Mouse (Mus musculus) bone marrow, adult 2 months (tissue): ENCODE measurements around the gene Gata1. TPM values are rescaled to one million over a fixed set of nuclear protein-coding genes. Genes with fewer than 3 reads are reported as not detected.

ENCODE experiments used
- H3K27ac ChIP-seq: fragments of 200-500 bp; 2 replicates; pipeline ENCODE4 v1.5.1; 2012; ENCODE audit warnings: low read depth, mild to moderate bottlenecking, control low read depth, inconsistent platforms, low read length; ENCODE audit not compliant: control insufficient read depth, poor library complexity, insufficient read depth
- H3K4me1 ChIP-seq: fragments of 200-500 bp; 2 replicates; pipeline ENCODE4 v1.6.1; 2011; ENCODE audit warnings: low read length; ENCODE audit not compliant: control insufficient read depth, insufficient read depth
- H3K4me3 ChIP-seq: fragments of 200-500 bp; replicated peaks from 2 replicates; pipeline ENCODE3; 2011; ENCODE audit warnings: mild to moderate bottlenecking, low read depth, low read length, control low read depth; ENCODE audit not compliant: control insufficient read depth
- CTCF ChIP-seq: fragments of 200-500 bp; IDR thresholded peaks from 2 replicates; pipeline ENCODE4 v1.5.1; 2011; ENCODE audit warnings: low read length, control low read depth; ENCODE audit not compliant: control insufficient read depth, insufficient read depth
- POLR2A ChIP-seq: fragments of 200-500 bp; IDR thresholded peaks from 2 replicates; pipeline ENCODE4 v1.6.1; 2011; ENCODE audit warnings: low read depth, mild to moderate bottlenecking, control low read depth, low read length, borderline replicate concordance; ENCODE audit not compliant: control insufficient read depth
- WGBS: fragments of 180-500 bp; shearing (Covaris S2); methylation state at CpG from one replicate; pipeline ENCODE4 v1.1.7; 2018; 5-methylcytosine and 5-hydroxymethylcytosine counted together
- polyA plus RNA-seq: library from polyadenylated mRNA; stranded (reverse); fragments of >200 nt; gene quantifications from 2 replicates; pipeline ENCODE4 v1.2.4, GENCODE M21; 2011; ENCODE audit warnings: low replicate concordance; ENCODE audit not compliant: missing spikeins, insufficient read depth, insufficient read length

The Gata1 gene
- polyA plus RNA-seq, 1 experiment: 91.2 TPM

DNA sequence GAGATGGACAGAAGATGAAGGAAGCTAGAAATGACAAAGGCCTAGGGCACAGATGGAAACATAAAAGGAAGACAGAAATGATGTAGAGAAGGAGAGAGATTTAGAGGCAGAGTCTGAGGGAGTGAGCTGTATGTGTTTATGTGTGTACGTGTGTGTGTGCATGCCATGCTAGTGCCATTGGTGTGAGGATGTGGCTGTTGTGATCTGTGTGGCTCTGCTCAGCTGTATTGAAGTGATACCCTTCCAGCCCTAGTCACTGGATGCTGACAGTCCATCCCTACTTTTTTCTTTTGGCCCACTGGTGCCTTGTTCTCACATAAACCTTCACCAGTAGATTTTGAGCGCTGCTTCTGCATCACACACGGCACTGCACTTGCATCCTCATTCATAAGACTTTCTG is 9.0 kb downstream of the Gata1 start:
- H3K4me3 ChIP-seq: peak overlapping the region; percentile 45
- WGBS: 76% methylated on average over 3 of the region's 3 CpGs

DNA sequence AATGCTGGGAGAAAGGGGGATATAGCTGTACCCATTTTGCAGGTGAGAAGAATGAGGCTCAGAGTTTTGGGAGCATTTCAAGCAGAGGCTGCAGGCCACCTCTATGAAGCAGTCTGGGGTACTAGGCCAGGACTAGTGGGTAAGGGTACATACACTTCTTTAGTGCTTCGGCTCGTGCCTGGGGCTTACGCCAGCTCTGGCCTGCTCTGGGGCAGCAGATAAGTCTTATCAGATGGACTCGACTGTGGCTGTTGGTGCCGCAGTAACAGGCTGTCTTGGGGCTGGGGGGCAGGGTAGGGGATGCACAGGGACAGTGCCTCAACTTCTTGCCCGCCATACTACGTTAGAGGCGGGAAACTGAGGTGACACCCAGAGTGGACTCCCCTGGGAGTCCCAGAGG is 9.6 kb downstream of the Gata1 start:
- Histone ChIP-seq H3K4me1 (no peaks in the 10 kb centered on the region; the same call in 1 of the 2 replicates), H3K27ac (peak overlapping the region; percentile 63), H3K4me3 (peak overlapping the region; percentile 51)
- WGBS: 59% methylated on average over 8 of the region's 8 CpGs
- TF ChIP-seq POLR2A (peak; percentile 25; the same call in 1 of the 2 replicates), CTCF (no peak)

More for the DNA sequence above, 9.0 kb downstream of the Gata1 start:
- Histone ChIP-seq H3K4me1 (no peaks in the 10 kb centered on the region; the same call in 1 of the 2 replicates), H3K27ac (peak overlapping the region; percentile 47; the same call in 1 of the 2 replicates)
- TF ChIP-seq POLR2A (no peak), CTCF (no peak)

DNA sequence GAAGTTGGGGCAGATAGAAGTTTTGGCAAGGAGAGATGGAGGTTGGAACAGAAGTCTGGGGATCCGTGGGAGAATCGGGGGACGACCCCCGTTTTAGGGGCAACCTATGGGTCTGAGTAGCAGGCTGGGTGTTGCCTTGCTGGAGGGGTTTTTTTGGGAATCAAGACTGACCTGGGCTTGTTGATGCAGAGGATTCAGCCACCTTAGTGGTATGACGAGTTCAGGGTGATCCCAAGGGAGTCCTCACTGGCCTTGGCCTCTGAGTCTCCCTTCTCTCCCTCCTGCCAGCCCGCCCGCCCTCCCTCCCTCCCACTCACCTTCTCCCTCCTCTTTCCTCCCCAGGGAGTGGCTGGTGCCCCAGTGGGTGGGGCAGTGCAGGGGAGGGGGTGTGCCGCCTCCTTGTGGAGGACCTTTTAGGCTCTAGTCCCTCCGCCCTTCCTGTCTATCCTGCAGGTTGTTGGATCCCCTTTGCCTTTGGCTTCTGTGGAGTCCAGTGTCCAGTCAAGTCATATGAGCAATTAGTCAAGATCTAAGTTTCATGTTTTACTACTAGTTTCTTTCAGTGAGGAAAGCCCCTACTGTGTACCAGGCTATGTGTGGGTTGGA is 10.2 kb downstream of the Gata1 start:
- Histone ChIP-seq H3K4me3 (peak overlapping the region; percentile 70), H3K4me1 (no peaks in the 10 kb centered on the region; the same call in 1 of the 2 replicates), H3K27ac (peak overlapping the region; percentile 63)
- TF ChIP-seq CTCF (no peak), POLR2A (peak; percentile 26; the same call in 1 of the 2 replicates)
- WGBS: 56% methylated on average over 9 of the region's 9 CpGs

DNA sequence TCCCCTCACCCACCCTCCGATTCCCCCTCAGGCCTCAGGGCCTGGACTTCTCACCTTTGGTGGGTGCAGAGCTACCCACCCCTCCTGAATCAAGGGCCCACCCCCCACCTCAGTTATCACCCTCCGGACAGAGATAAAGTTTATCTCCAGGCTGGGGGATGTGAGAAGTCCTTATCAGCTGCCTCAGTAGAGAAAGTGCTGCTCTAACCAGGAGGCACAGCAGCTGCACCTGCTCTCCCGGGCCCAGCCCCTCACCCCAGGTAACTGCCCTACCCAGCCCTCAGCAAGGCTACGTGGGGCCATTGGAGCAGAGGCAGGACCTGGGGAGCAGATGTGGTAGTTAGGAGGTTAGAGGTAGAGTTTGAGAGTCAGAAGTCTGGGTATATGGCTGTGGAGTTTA is 11.7 kb downstream of the Gata1 start:
- peak; percentile 24; the same call in 1 of the 2 replicates for TF ChIP-seq POLR2A
- no peak for TF ChIP-seq CTCF

DNA sequence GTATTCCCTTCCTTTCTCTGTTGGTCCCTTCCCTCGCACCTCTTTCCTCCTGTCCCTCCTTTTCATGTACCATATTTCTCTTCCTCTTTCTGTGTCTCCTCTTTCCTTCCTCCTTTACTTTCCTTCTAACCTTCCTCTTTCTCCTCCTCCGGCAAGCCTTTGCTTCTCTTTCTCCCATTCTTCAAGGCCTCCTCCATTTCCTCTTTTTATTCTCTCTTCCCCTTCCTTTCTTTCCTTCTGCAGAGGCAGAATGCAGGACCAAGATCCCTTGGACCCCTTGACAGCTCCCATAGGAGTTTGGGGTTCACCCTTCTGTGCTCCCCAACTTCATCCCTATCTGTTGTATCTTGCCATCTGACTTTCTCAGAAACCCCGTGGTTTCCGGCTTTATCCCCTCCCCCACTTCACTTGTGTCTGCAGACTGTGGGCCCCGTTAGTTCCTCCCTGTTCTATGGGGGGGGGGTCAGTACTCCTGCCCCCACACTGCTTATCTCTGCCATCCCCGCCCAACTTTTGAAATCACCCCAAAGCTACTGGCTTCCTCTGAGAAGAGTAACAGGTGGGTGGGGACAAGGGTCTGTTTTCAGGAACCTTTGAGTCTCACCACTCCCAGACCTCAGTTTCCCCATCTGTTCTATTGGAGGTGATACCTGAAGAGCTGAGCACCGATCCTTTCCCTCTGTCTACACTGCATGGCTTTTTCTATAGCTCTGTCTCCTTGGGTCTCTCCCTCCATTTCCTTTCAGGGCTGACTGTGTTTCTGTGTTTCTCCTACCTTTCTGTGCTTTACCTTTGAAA is 13.8 kb downstream of the Gata1 start:
- TF ChIP-seq POLR2A (no peak), CTCF (no peak)
- no peaks in the 10 kb centered on the region; the same call in 1 of the 2 replicates for H3K4me1 ChIP-seq
- H3K27ac ChIP-seq: no peak overlapping the region
- WGBS: 16% methylated on average over 7 of the region's 7 CpGs
- H3K4me3 ChIP-seq: no peak overlapping the region

More for the DNA sequence above, 11.7 kb downstream of the Gata1 start:
- Histone ChIP-seq H3K4me3 (peak overlapping the region; percentile 90), H3K27ac (peak overlapping the region; percentile 78), H3K4me1 (no peaks in the 10 kb centered on the region; the same call in 1 of the 2 replicates)
- 54% methylated on average over 4 of the region's 4 CpGs for WGBS

DNA sequence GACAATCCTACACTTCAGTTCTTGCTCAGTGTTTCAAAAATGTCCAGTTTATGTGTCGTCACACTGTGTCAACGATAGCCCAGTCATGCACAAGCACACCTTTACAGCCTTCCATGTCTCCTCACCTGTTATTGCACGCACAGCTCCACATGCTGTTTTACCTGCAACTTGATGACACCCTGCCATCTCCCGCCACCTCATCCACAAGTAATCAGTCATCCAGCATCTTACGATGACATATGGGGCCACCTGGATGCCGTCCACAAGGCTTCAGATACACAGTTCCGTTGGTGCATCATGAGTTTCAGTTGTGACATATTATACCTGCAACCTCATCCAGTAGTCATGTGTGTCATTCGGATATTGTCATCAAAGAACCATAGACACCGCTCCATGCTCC is 19.0 kb downstream of the Gata1 start:
- Histone ChIP-seq H3K4me3 (no peak overlapping the region), H3K4me1 (no peaks in the 10 kb centered on the region), H3K27ac (no peak overlapping the region)
- WGBS: 91% methylated on average over 9 of the region's 9 CpGs
- TF ChIP-seq CTCF: no peak
- TF ChIP-seq POLR2A: no peak

DNA sequence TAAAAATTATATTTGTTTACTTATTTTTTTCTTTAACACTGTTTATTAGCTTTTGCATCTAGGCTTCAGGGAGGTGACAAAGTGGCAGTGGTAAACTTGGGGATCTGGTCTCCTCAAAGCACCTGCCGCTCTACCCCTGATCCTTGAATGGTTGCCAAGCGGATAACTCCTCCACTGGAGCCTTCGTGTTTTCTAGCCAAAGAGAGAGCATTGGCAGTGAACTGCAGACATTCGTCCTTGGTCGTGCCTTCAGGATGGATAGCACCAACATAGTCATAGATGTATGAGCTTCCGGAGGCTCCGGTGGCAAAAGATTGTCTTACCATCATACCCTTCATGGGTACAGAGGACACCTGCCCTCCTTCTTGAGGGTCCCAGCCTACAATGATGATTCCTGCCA is 27.8 kb downstream of the Gata1 start:
- no peak overlapping the region for H3K4me3 ChIP-seq
- no peaks in the 10 kb centered on the region for H3K4me1 ChIP-seq
- H3K27ac ChIP-seq: no peak overlapping the region
- 90% methylated on average over 7 of the region's 7 CpGs for WGBS
- no peak for TF ChIP-seq POLR2A
- no peak for TF ChIP-seq CTCF

DNA sequence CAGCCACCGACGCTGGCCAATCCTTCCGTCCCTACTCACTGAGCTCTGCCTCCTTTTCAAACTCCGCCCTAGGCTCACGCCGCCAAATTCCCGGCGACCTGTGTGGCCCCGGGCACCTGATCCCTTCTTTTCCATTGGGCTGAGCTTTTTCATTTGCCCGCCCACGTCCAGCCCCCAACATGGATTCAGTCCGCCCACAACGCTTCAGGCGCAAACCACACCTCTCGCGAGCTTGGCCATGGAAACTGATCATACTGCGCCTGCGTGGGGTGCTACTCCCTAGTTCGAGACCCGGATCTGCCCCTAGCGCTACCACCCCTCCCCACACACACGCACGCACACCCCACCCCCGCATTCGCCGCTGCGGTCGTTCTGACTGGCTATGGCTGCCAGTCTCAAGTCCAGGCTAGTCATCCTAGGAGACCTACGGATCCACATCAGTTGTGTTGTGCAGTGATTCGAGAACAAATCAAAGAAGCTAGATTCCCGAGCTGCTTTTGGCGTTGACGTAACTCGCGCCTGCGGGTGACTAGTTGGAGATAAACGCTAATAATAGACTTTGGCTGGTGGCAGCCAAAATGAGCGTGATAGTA is 29.9 kb downstream of the Gata1 start:
- WGBS: 12% methylated on average over 38 of the region's 38 CpGs
- H3K4me3 ChIP-seq: peak overlapping the region; percentile 66
- no peak overlapping the region; the same call in 1 of the 2 replicates for H3K27ac ChIP-seq
- TF ChIP-seq CTCF (no peak), POLR2A (peak; percentile 12; the same call in 1 of the 2 replicates)
- no peaks in the 10 kb centered on the region for H3K4me1 ChIP-seq
